Mouse (Mus musculus) lung, postnatal 0 days (tissue): ENCODE measurements around the gene Bspry. TPM values are rescaled to one million over a fixed set of nuclear protein-coding genes. Genes with fewer than 3 reads are reported as not detected.

Source experiments
- ATAC-seq: fragments of 200-750 bp; cut with Nextera tagmentation; 2 replicates; pipeline ENCODE4 v1.8.0; 2017; ENCODE audit warnings: moderate library complexity
- DNase-seq: peaks from one replicate; pipeline ENCODE4 v3.0.0-alpha.2; 2016; ENCODE audit warnings: low spot score
- H3K27ac ChIP-seq: fragments of 300-500 bp; sonication (generic); 2 replicates; pipeline ENCODE4 v1.5.1; 2014; ENCODE audit warnings: antibody characterized with exemption, mild to moderate bottlenecking, low read length, mixed read lengths
- H3K27me3 ChIP-seq: fragments of 300-500 bp; sonication (generic); replicated peaks from 2 replicates; pipeline ENCODE4 v1.6.1; 2014; ENCODE audit warnings: low read length, mixed read lengths; ENCODE audit not compliant: insufficient read depth
- H3K36me3 ChIP-seq: fragments of 300-500 bp; sonication (generic); 2 replicates; pipeline ENCODE4 v1.6.1; 2014; ENCODE audit warnings: low read length, mixed read lengths; ENCODE audit not compliant: insufficient read depth
- H3K4me1 ChIP-seq: fragments of 300-500 bp; sonication (generic); 2 replicates; pipeline ENCODE4 v1.6.1; 2014; ENCODE audit warnings: antibody characterized with exemption, low read depth, low read length, mixed read lengths; ENCODE audit not compliant: insufficient read depth
- H3K4me2 ChIP-seq: fragments of 300-500 bp; sonication (generic); replicated peaks from 2 replicates; pipeline ENCODE4 v1.6.1; 2014; ENCODE audit warnings: low read depth, mild to moderate bottlenecking, low read length, moderate library complexity, mixed read lengths
- H3K4me3 ChIP-seq: fragments of 300-500 bp; sonication (generic); 2 replicates; pipeline ENCODE4 v1.5.1; 2014; ENCODE audit warnings: low read depth, low read length
- H3K9ac ChIP-seq: fragments of 300-500 bp; sonication (generic); replicated peaks from 2 replicates; pipeline ENCODE4 v1.6.1; 2014; ENCODE audit warnings: low read depth, mild to moderate bottlenecking
- H3K9me3 ChIP-seq: fragments of 300-500 bp; sonication (generic); 2 replicates; pipeline ENCODE4 v1.6.1; 2016; ENCODE audit warnings: low read length, mixed read lengths
- CTCF ChIP-seq: IDR thresholded peaks from 2 replicates; pipeline ENCODE4 v1.5.1; 2016; ENCODE audit warnings: antibody characterized with exemption, mild to moderate bottlenecking
- EP300 ChIP-seq: IDR thresholded peaks from 2 replicates; pipeline ENCODE4 v1.6.1; 2016; ENCODE audit warnings: antibody characterized with exemption, mild to moderate bottlenecking, control low read depth
- WGBS: fragments of 180-500 bp; shearing (Covaris S2); extraction: QIAGEN DNeasy Blood & Tissue Kit; methylation state at CpG from one replicate; pipeline ENCODE4 v1.1.7; 2014; 5-methylcytosine and 5-hydroxymethylcytosine counted together
- polyA plus RNA-seq: library from polyadenylated mRNA; unstranded; fragments of >200 nt; fragmentation: Nextera tagmentation; extraction: Ambion mirVana; gene quantifications from 2 replicates; pipeline ENCODE4 v1.2.1, GENCODE M21; 2015

Gene Bspry
- polyA plus RNA-seq, 1 experiment from 2014 or later, result 33.0 TPM

DNA sequence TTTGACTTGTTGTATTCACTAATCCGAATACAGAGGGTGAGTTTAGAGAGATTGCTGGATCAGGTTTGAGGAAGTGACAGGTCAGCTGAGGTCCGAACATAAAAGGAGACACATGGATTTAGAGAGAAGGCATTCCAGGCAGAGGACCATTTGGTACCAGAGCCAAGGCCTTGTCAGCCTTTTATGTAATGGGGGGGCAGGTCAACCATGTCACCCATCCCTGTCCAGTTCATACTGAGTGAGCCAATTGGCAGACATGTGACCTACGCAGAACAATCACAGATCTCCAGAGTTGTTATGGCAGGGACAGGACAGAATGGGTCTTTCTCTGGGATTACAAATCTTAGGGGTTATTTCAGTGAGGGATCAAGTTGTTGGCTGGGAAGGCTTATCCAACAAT, 26.1 kb downstream of the Bspry start:
- Histone ChIP-seq H3K4me3 (no peak overlapping the region), H3K27ac (no peak overlapping the region)
- WGBS, result 78% methylated on average over 3 of the region's 3 CpGs

GRCm38 (mm10) chr4:62506798-62507197, 26.9 kb downstream of the Bspry start:
- TF ChIP-seq CTCF, result peak; percentile 55
- no peak for TF ChIP-seq EP300
- no peak for ATAC-seq
- H3K9ac ChIP-seq, result no peak overlapping the region
- H3K36me3 ChIP-seq, result peaks cover 30% of the 10 kb centered on the region; the same call in 1 of the 2 replicates
- H3K9me3 ChIP-seq, result no peaks in the 10 kb centered on the region
- DNase-seq, result no peak
- no peaks in the 10 kb centered on the region for H3K27me3 ChIP-seq
- H3K4me2 ChIP-seq, result no peak overlapping the region
- H3K4me3 ChIP-seq, result no peak overlapping the region
- peaks cover 3% of the 10 kb centered on the region; the same call in 1 of the 2 replicates for H3K4me1 ChIP-seq
- H3K27ac ChIP-seq, result no peak overlapping the region
- 45% methylated on average over 2 of the region's 2 CpGs for WGBS

More for the DNA sequence above, 26.1 kb downstream of the Bspry start:
- Histone ChIP-seq H3K4me2 (no peak overlapping the region), H3K27me3 (no peaks in the 10 kb centered on the region), H3K36me3 (peaks cover 23% of the 10 kb centered on the region; the same call in 1 of the 2 replicates), H3K9ac (no peak overlapping the region), H3K9me3 (no peaks in the 10 kb centered on the region), H3K4me1 (peaks cover 4% of the 10 kb centered on the region; the same call in 1 of the 2 replicates)
- DNase-seq (no peak), ATAC-seq (no peak)
- no peak for TF ChIP-seq CTCF
- no peak for TF ChIP-seq EP300

GRCm38 (mm10) chr4:62508839-62509238, 29.0 kb downstream of the Bspry start:
- H3K36me3 ChIP-seq, result peaks cover 43% of the 10 kb centered on the region; the same call in 1 of the 2 replicates
- H3K9me3 ChIP-seq, result no peaks in the 10 kb centered on the region
- no peak overlapping the region for H3K27ac ChIP-seq
- H3K27me3 ChIP-seq, result no peaks in the 10 kb centered on the region
- ATAC-seq (no peak), DNase-seq (no peak)
- TF ChIP-seq EP300 (no peak), CTCF (no peak)
- no peak overlapping the region for H3K4me3 ChIP-seq
- no peak overlapping the region for H3K4me2 ChIP-seq
- no peaks in the 10 kb centered on the region for H3K4me1 ChIP-seq
- H3K9ac ChIP-seq, result no peak overlapping the region
- WGBS, result 88% methylated on average over 5 of the region's 5 CpGs

DNA sequence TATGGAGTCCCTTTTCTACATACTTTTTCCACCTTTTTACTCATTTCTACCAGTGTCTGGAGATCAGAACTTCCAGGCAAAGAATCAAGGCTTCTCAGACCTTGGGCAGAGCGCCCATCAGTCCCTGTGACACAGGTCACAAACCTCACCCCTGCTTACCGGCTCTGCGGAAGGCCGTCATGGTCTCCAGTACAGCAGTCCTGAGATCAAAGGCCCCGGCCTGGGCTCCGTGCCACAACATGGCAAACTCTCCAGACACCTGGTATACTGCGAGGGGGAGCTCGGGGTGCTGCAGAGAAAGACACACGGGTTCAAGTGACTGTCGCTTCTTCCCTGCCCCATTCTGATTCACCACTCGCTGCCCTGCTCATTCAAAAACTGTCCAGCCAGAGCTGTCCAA, 30.1 kb downstream of the Bspry start:
- Histone ChIP-seq H3K4me1 (no peaks in the 10 kb centered on the region), H3K9me3 (no peaks in the 10 kb centered on the region), H3K27me3 (no peaks in the 10 kb centered on the region), H3K9ac (no peak overlapping the region), H3K4me3 (no peak overlapping the region), H3K4me2 (no peak overlapping the region), H3K27ac (no peak overlapping the region), H3K36me3 (peaks cover 43% of the 10 kb centered on the region; the same call in 1 of the 2 replicates)
- DNase-seq, result no peak
- 77% methylated on average over 11 of the region's 11 CpGs for WGBS
- no peak for ATAC-seq
- no peak for TF ChIP-seq CTCF
- TF ChIP-seq EP300, result no peak

DNA sequence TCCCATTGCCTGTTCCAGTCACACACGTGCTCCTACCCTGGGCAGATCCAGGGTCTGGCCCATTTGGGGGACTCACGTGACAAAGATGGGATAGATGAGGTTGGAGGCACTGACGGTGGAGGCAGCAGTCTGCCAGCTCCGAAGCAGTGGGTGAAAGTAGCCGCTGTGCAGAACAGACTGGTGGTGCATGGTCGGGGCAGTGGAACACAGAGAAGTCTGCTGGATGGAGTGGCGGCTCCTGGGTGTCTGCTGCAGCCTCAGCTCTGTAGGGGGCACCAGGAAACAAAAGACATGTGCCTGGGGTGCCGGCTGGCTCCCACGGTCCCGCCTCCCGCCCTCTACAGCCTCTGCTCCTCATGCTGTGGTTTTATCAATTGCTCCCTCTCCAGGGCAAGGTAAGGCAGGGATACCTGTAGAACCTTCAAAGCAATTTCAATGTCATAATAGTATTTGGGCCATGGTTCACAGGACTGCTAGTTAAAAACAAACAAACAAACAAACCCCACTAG, 34.2 kb downstream of the Bspry start:
- Histone ChIP-seq H3K36me3 (peaks cover 33% of the 10 kb centered on the region; the same call in 1 of the 2 replicates), H3K9ac (no peak overlapping the region), H3K9me3 (no peaks in the 10 kb centered on the region), H3K4me2 (no peak overlapping the region), H3K27me3 (no peaks in the 10 kb centered on the region), H3K4me3 (no peak overlapping the region), H3K4me1 (peaks cover 22% of the 10 kb centered on the region), H3K27ac (no peak overlapping the region)
- 63% methylated on average over 11 of the region's 11 CpGs for WGBS
- DNase-seq (no peak), ATAC-seq (no peak)
- TF ChIP-seq CTCF (no peak; the same call in 1 of the 2 replicates), EP300 (no peak)

DNA sequence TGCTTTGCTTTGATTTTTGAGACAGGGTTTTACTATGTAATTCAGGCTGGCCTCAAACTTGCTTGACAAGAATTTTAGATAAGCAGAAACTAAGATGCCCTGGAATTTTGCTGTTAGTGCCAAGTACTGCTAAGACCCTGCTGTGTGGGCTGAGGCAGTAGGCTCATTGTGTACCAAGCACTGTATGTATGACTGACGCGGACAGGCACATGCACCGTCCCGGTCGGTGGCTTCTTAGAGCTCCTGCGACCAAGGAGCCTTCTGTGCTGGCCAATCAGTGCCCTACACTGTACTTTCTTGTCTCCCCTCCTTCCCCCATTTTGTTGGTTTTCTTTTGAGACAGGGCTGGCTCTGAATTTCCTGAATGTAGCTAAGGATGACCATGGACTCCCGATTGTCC, 35.1 kb downstream of the Bspry start:
- Histone ChIP-seq H3K9me3 (no peaks in the 10 kb centered on the region), H3K9ac (no peak overlapping the region), H3K4me1 (peaks cover 22% of the 10 kb centered on the region), H3K4me3 (no peak overlapping the region), H3K27me3 (no peaks in the 10 kb centered on the region), H3K36me3 (peaks cover 25% of the 10 kb centered on the region; the same call in 1 of the 2 replicates), H3K4me2 (peak overlapping the region; percentile 25; the same call in 1 of the 2 replicates), H3K27ac (peak overlapping the region; percentile 89; the same call in 1 of the 2 replicates)
- TF ChIP-seq EP300, result no peak
- ATAC-seq, result no peak
- WGBS, result 55% methylated on average over 7 of the region's 7 CpGs
- no peak for DNase-seq
